Mouse (Mus musculus) lung, embryonic 16.5 days (tissue): Measurements from ENCODE around the gene Ccdc8. TPM values are rescaled to one million over a fixed set of nuclear protein-coding genes. Genes with fewer than 3 reads are reported as not detected.

ENCODE experiments used
- ATAC-seq: fragments of 200-750 bp; cut with Nextera tagmentation; 2 replicates; pipeline ENCODE4 v1.8.0; 2017; ENCODE audit warnings: low read depth, mild to moderate bottlenecking, moderate library complexity
- H3K27ac ChIP-seq: fragments of 300-500 bp; sonication (generic); 2 replicates; pipeline ENCODE4 v1.5.1; 2014; ENCODE audit warnings: mild to moderate bottlenecking, control low read depth, low read length
- H3K27me3 ChIP-seq: fragments of 300-500 bp; sonication (generic); 2 replicates; pipeline ENCODE4 v1.6.1; 2014; ENCODE audit warnings: low read depth, low read length, mixed read lengths; ENCODE audit not compliant: control insufficient read depth, insufficient read depth
- H3K36me3 ChIP-seq: fragments of 300-500 bp; sonication (generic); 2 replicates; pipeline ENCODE4 v1.6.1; 2014; ENCODE audit warnings: low read length; ENCODE audit not compliant: control insufficient read depth, insufficient read depth
- H3K4me1 ChIP-seq: fragments of 300-500 bp; sonication (generic); replicated peaks from 2 replicates; pipeline ENCODE4 v1.6.1; 2014; ENCODE audit warnings: low read length, mixed read lengths; ENCODE audit not compliant: control insufficient read depth, insufficient read depth
- H3K4me2 ChIP-seq: fragments of 300-500 bp; sonication (generic); 2 replicates; pipeline ENCODE4 v1.6.1; 2014; ENCODE audit warnings: low read depth, low read length, control low read depth
- H3K4me3 ChIP-seq: fragments of 300-500 bp; sonication (generic); 2 replicates; pipeline ENCODE4 v1.5.1; 2014; ENCODE audit warnings: mild to moderate bottlenecking, low read length, control low read depth
- H3K9ac ChIP-seq: fragments of 300-500 bp; sonication (generic); 2 replicates; pipeline ENCODE4 v1.6.1; 2014; ENCODE audit warnings: low read length, control low read depth
- H3K9me3 ChIP-seq: fragments of 300-500 bp; sonication (generic); 2 replicates; pipeline ENCODE4 v1.6.1; 2016; ENCODE audit warnings: low read length; ENCODE audit not compliant: control insufficient read depth
- WGBS: fragments of 180-500 bp; shearing (Covaris S2); extraction: QIAGEN DNeasy Blood & Tissue Kit; methylation state at CpG from one replicate; pipeline ENCODE4 v1.1.7; 2014; 5-methylcytosine and 5-hydroxymethylcytosine counted together
- polyA plus RNA-seq: library from polyadenylated mRNA; unstranded; fragments of >200 nt; fragmentation: Nextera tagmentation; extraction: Ambion mirVana; gene quantifications from 2 replicates; pipeline ENCODE4 v1.2.1, GENCODE M21; 2015

The Ccdc8 gene
- polyA plus RNA-seq, 1 experiment from 2014 or later: 43.8 TPM

DNA sequence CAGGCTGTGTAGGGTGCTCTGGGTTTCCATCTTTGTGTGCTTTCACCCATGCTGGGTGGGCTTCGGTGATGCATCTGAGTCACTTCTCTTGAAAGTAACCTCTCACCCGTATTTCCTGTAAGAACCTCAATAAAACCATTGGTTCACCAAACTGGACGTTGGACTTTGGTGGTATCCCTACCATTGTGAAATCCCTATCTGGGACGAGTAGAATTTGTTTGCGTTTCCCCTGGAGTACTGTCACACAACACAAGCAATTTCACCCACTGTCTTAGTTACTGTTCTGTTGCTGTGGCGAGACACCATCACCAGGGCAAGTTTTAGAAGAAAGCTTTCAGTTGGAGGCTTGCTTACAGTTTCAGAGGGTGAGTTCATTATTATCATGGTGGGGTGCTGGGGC, 24.1 kb upstream of the Ccdc8 start:
- H3K4me1 ChIP-seq: no peaks in the 10 kb centered on the region
- H3K9ac ChIP-seq: no peak overlapping the region
- H3K4me2 ChIP-seq: no peak overlapping the region
- H3K9me3 ChIP-seq: 0 out of 2 replicates have a peak, but pooled peaks cover 3% of the 10 kb centered on the region
- H3K27ac ChIP-seq: no peak overlapping the region
- H3K36me3 ChIP-seq: no peaks in the 10 kb centered on the region
- no peak for ATAC-seq
- H3K4me3 ChIP-seq: no peak overlapping the region
- WGBS: 88% methylated on average over 6 of the region's 6 CpGs
- no peaks in the 10 kb centered on the region for H3K27me3 ChIP-seq

DNA sequence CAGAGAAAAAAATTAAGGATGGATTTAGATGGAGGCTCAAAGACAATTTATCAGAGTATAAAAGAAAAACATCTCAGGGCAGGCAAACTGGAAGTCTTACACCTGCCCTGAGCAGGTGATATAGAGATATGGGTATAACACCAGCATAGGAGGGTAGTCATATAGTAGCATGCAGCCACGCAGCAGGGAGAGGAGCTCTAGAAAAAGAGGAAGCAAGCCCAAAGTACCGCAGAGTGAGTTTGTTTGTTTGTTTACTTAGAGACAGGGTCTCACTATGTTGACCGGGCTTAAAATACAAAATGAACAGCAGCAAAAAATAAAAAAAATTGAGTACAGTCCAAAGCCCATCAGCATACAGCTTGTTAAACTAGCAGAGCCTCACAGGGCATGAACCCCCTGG, 21.3 kb upstream of the Ccdc8 start:
- ATAC-seq: no peak
- no peaks in the 10 kb centered on the region; the same call in 1 of the 2 replicates for H3K4me1 ChIP-seq
- H3K9ac ChIP-seq: no peak overlapping the region
- no peak overlapping the region for H3K4me2 ChIP-seq
- H3K27me3 ChIP-seq: no peaks in the 10 kb centered on the region
- H3K4me3 ChIP-seq: no peak overlapping the region
- H3K36me3 ChIP-seq: no peaks in the 10 kb centered on the region
- 58% methylated on average over 3 of the region's 3 CpGs for WGBS
- H3K9me3 ChIP-seq: 0 out of 2 replicates have a peak, but pooled peaks cover 3% of the 10 kb centered on the region
- no peak overlapping the region for H3K27ac ChIP-seq

DNA sequence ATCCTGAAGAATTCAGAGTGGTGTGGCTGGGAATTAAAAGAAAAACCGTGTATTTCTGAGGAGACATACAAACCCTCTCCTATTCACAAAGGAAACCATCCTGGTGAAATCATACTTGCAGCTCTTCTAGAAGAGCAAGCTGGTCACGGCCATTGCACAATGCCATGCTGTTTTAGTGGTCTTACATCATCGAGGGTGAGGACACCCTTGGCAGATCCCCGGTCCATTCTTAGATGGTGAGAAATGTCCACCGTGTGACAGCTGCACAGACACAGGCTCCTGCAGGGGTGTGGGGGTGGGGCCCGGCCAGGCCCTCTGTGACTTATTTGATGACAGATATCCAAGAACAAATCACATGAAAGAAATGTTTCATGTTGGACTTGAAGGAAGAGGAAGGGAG, 18.5 kb upstream of the Ccdc8 start:
- Histone ChIP-seq H3K4me2 (no peak overlapping the region), H3K4me1 (no peaks in the 10 kb centered on the region; the same call in 1 of the 2 replicates), H3K9ac (no peak overlapping the region), H3K4me3 (no peak overlapping the region), H3K9me3 (no peaks in the 10 kb centered on the region), H3K27ac (peak overlapping the region; percentile 34), H3K27me3 (no peaks in the 10 kb centered on the region), H3K36me3 (no peaks in the 10 kb centered on the region)
- peak; percentile 93 for ATAC-seq
- 38% methylated on average over 6 of the region's 6 CpGs for WGBS

DNA sequence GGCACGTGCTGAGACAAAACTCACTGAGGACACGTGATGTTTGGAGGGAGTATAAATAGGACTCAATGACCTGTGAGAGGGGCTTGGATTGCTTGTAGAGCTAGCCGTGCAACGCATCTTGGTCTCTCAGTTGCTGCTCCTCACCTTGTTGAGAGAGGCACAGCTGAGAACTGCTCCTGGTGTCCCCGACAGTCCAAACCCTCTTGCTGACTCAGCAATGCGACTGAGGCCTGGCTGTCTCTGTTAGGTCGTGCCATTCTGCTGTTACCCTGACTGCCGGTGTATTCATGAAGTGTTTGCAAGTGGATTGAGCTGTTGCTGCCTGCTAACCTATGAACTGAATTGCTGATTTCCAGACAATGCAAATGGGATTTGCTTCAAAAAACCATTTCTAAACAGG, 16.2 kb upstream of the Ccdc8 start:
- no peaks in the 10 kb centered on the region for H3K36me3 ChIP-seq
- no peak overlapping the region for H3K27ac ChIP-seq
- no peak overlapping the region for H3K9ac ChIP-seq
- no peak for ATAC-seq
- H3K4me3 ChIP-seq: no peak overlapping the region
- H3K4me1 ChIP-seq: peaks cover 4% of the 10 kb centered on the region
- no peaks in the 10 kb centered on the region for H3K27me3 ChIP-seq
- H3K4me2 ChIP-seq: no peak overlapping the region
- H3K9me3 ChIP-seq: no peaks in the 10 kb centered on the region
- 38% methylated on average over 8 of the region's 8 CpGs for WGBS

DNA sequence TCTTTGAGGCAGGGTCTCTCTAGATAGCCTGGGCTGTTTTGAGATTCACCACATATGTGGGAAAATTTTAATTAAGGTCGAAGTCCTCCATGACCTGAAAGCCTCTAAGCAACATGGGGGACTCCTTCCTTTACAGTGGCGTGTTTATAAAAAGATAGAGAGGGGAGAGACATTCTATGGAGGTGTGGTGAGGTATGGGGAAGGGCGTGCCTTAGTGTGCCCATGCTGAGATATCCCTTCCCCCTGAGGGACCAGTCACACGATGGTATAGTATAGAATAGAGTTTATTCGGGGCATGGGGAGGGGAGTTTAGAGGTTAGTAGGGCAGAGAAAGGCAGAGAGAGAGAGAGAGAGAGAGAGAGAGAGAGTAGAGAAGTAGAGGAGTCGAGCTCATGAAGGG, 14.3 kb upstream of the Ccdc8 start:
- Histone ChIP-seq H3K4me1 (peaks cover 4% of the 10 kb centered on the region), H3K4me2 (no peak overlapping the region), H3K9ac (no peak overlapping the region), H3K27me3 (no peaks in the 10 kb centered on the region), H3K9me3 (no peaks in the 10 kb centered on the region), H3K27ac (no peak overlapping the region), H3K4me3 (no peak overlapping the region), H3K36me3 (no peaks in the 10 kb centered on the region)
- WGBS: 76% methylated on average over 6 of the region's 6 CpGs
- ATAC-seq: no peak

DNA sequence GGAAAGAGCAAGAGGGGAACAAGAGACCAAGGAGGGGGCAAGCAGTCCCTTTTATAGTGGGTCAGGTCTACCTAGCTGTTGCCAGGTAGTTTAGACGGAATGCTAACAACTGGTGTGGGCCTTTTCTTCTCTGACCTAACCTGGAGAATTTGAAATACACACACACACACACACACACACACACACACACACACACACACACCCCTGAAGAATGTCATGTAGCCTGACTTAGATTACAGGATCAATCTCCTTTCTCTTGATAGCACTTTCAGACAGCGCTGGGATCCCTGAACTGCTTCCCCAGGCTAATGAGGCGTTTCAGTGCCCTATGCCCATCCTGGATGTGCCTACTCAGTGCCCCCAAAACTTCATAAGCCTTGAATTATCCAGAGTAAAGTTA, 13.9 kb upstream of the Ccdc8 start:
- Histone ChIP-seq H3K9ac (no peak overlapping the region), H3K4me3 (no peak overlapping the region), H3K27me3 (no peaks in the 10 kb centered on the region), H3K4me2 (no peak overlapping the region), H3K36me3 (no peaks in the 10 kb centered on the region), H3K4me1 (peaks cover 4% of the 10 kb centered on the region), H3K27ac (no peak overlapping the region), H3K9me3 (no peaks in the 10 kb centered on the region)
- 88% methylated on average over 3 of the region's 3 CpGs for WGBS
- no peak for ATAC-seq

DNA sequence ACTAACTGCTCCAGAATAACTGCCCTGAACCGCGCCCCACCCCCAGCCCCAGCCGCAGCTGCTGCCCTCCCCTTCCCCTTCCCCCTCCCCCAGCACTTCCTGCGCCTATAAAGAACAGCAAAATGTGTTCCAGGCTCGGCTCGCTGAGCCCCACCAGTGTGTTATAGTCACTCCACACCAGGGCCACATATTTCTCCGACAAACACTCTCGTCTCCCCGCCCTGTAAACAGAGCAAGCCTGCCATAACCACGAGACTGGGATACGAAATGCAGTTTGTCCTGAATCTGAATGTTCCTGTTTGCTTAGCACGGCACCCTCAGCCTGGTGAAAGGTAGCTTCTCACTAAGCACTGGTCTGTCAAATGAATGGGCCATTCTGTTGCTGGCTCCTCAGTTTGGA, 12.2 kb upstream of the Ccdc8 start:
- Histone ChIP-seq H3K27me3 (no peaks in the 10 kb centered on the region), H3K4me1 (peaks cover 4% of the 10 kb centered on the region), H3K9me3 (no peaks in the 10 kb centered on the region), H3K9ac (peak overlapping the region; percentile 12; the same call in 1 of the 2 replicates), H3K36me3 (no peaks in the 10 kb centered on the region), H3K4me2 (peak overlapping the region; percentile 48), H3K4me3 (peak overlapping the region; percentile 25), H3K27ac (peak overlapping the region; percentile 56)
- ATAC-seq: peak; percentile 84
- WGBS: 2% methylated on average over 12 of the region's 12 CpGs

DNA sequence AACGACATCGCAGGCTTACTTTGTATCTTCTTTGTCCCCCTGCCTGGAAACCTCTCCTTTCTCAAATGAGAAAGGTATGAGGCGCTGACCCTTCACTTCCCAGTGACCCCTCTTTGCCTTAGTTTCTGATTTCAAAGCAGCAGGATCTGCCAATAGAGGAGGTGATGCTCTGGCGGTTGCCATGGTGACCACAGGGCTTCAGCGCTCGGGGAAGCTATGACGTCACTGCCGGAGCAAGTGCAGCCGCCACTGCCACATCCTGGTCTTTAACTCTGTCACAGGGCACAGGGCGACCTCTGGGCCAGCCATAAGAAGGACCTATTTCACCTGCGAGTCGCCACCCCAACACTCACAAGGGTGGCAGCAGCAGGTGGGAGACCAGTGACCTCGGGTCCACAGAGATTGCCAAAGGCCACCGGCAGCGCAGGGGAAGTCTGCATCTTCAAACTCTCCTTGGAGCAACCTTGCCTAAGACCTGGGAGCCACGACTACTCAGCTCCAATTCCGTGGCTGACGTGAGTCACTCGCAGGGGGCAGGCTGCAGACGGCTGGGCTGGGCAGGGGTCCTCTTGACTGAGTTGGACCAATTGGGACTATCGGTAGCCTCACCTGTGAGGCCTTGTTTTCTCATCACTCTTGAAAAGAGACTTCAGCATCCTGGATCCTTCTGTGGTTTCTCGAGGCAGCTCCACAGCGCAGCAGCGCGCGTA, 9.5 kb upstream of the Ccdc8 start, which contains the start of gene Gm42372:
Gene Gm42372 (plus strand): TSS at position 228 of the 710 bp plus-strand sequence.
- Histone ChIP-seq H3K36me3 (no peaks in the 10 kb centered on the region), H3K4me3 (no peak within 1 kb of the TSS), H3K9ac (no peak within 1 kb of the TSS), H3K4me2 (no peak within 1 kb of the TSS), H3K4me1 (peaks cover 4% of the 10 kb centered on the region), H3K27me3 (no peaks in the 10 kb centered on the region), H3K9me3 (no peaks in the 10 kb centered on the region), H3K27ac (no peak within 1 kb of the TSS)
- ATAC-seq: no peak
- 26% methylated on average over 26 of the region's 26 CpGs for WGBS

DNA sequence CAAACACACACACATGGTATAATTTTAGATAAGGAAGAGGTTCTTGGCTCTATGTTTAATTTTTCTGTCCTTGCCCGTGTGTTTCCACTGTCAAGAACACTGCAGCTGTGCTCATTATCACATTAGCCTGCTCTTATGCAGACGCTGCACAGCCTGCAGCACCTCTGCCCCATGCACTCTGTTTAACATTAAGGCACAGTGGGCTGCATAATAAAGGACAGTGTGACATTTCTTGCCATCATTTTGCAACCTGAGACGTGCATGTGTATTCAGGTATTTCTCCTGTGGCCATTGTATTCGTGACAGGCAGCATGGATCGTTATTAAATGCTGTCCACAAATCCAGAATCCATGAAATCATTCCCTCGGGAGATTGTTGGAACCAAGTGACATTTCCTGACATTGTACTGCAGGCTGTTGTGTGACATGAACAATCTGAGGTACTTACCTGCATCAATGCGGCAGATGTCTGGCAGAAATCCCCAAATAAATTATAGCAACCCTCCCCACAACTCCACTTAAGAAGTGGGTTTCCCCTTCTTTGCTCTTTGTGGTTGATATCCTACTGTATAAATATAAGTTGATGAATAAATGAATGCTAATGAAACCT, 4.9 kb upstream of the Ccdc8 start:
- Histone ChIP-seq H3K9me3 (no peaks in the 10 kb centered on the region), H3K36me3 (no peaks in the 10 kb centered on the region), H3K27ac (peak overlapping the region; percentile 15; the same call in 1 of the 2 replicates), H3K4me2 (no peak overlapping the region), H3K9ac (no peak overlapping the region), H3K4me1 (peaks cover 22% of the 10 kb centered on the region), H3K27me3 (no peaks in the 10 kb centered on the region), H3K4me3 (no peak overlapping the region)
- no peak for ATAC-seq
- 42% methylated on average over 7 of the region's 7 CpGs for WGBS
